Mouse (Mus musculus): ENCODE data around the gene Slc35e3. TPM values are rescaled to one million over a fixed set of nuclear protein-coding genes. Genes with fewer than 3 reads are reported as not detected.
A peak's percentile ranks its signal among the peaks of the same experiment; 100 is the strongest.
"Not testable (repeated sequence)": the region's sequence is repeated elsewhere in the genome, so short reads cannot be mapped to it uniquely, and the experiment has no call there.

The Slc35e3 gene
- total RNA-seq, 1 experiment from 2014 or later, result 8.1 TPM

GRCm38 (mm10) chr10:117738140-117738921 is 7.8 kb downstream of the Slc35e3 start:
- ATAC-seq (replicated peaks; ENCODE audit: low read depth, poor library complexity, severe bottlenecking), result peak; percentile 22; the same call in 1 of the 2 replicates

- not testable (repeated sequence) for ATAC-seq (replicated peaks; ENCODE audit: low read depth, poor library complexity, severe bottlenecking)
Measured at GRCm38 (mm10) chr10:117737498-117737897, 8.7 kb downstream of the Slc35e3 start.

- ATAC-seq (replicated peaks; ENCODE audit: low read depth, poor library complexity, severe bottlenecking), result no peak
Measured at GRCm38 (mm10) chr10:117737075-117737474, 9.1 kb downstream of the Slc35e3 start.

- no peak for ATAC-seq (replicated peaks; ENCODE audit: low read depth, poor library complexity, severe bottlenecking)
Measured at GRCm38 (mm10) chr10:117736573-117736972, 9.6 kb downstream of the Slc35e3 start.

- not testable (repeated sequence) for ATAC-seq (replicated peaks; ENCODE audit: low read depth, poor library complexity, severe bottlenecking)
Measured at GRCm38 (mm10) chr10:117735396-117735795, 10.8 kb downstream of the Slc35e3 start.

- not testable (repeated sequence) for ATAC-seq (replicated peaks; ENCODE audit: low read depth, poor library complexity, severe bottlenecking)
Measured at GRCm38 (mm10) chr10:117734104-117734852, 11.9 kb downstream of the Slc35e3 start.

- not testable (repeated sequence) for ATAC-seq (replicated peaks; ENCODE audit: low read depth, poor library complexity, severe bottlenecking)
Measured at GRCm38 (mm10) chr10:117733626-117734025, 12.5 kb downstream of the Slc35e3 start.

- no peak for ATAC-seq (replicated peaks; ENCODE audit: low read depth, poor library complexity, severe bottlenecking)
Measured at GRCm38 (mm10) chr10:117732962-117733592, 13.1 kb downstream of the Slc35e3 start.

GRCm38 (mm10) chr10:117732184-117732583 is 14.0 kb downstream of the Slc35e3 start:
- ATAC-seq (replicated peaks; ENCODE audit: low read depth, poor library complexity, severe bottlenecking), result peak; percentile 73

GRCm38 (mm10) chr10:117731244-117732101 is 14.7 kb downstream of the Slc35e3 start:
- peak; percentile 85 for ATAC-seq (replicated peaks; ENCODE audit: low read depth, poor library complexity, severe bottlenecking)

- no peak for ATAC-seq (replicated peaks; ENCODE audit: low read depth, poor library complexity, severe bottlenecking)
Measured at GRCm38 (mm10) chr10:117730637-117731203, 15.4 kb downstream of the Slc35e3 start.

- no peak for ATAC-seq (replicated peaks; ENCODE audit: low read depth, poor library complexity, severe bottlenecking)
Measured at GRCm38 (mm10) chr10:117730140-117730539, 16.0 kb downstream of the Slc35e3 start.

GRCm38 (mm10) chr10:117729139-117729814 is 16.9 kb downstream of the Slc35e3 start:
- ATAC-seq (replicated peaks; ENCODE audit: low read depth, poor library complexity, severe bottlenecking), result no peak

- ATAC-seq (replicated peaks; ENCODE audit: low read depth, poor library complexity, severe bottlenecking), result no peak
Measured at GRCm38 (mm10) chr10:117728574-117728973, 17.6 kb downstream of the Slc35e3 start.

GRCm38 (mm10) chr10:117727518-117728110 is 18.6 kb downstream of the Slc35e3 start:
- ATAC-seq (replicated peaks; ENCODE audit: low read depth, poor library complexity, severe bottlenecking), result no peak

GRCm38 (mm10) chr10:117726888-117727385 is 19.2 kb downstream of the Slc35e3 start:
- ATAC-seq (replicated peaks; ENCODE audit: low read depth, poor library complexity, severe bottlenecking), result no peak

- no peak for ATAC-seq (replicated peaks; ENCODE audit: low read depth, poor library complexity, severe bottlenecking)
Measured at GRCm38 (mm10) chr10:117726350-117726749, 19.8 kb downstream of the Slc35e3 start.

- no peak for ATAC-seq (replicated peaks; ENCODE audit: low read depth, poor library complexity, severe bottlenecking)
Measured at GRCm38 (mm10) chr10:117725671-117726070, 20.5 kb downstream of the Slc35e3 start.
